Mouse (Mus musculus): ENCODE results near the gene Fgf2. TPM values are rescaled to one million over a fixed set of nuclear protein-coding genes. Genes with fewer than 3 reads are reported as not detected.

Fgf2 gene
- total and polyA plus RNA-seq, 2 experiments from 2014 or later: 0.57 to 1.9 TPM

- H3K9me3 ChIP-seq (ENCODE audit: low read length): no peaks in the 10 kb centered on the region
- no peak overlapping the region for H3K9ac ChIP-seq (replicated peaks; ENCODE audit: low read length, poor library complexity, severe bottlenecking)
- H3K4me2 ChIP-seq (ENCODE audit: low read depth, low read length, poor library complexity, severe bottlenecking): peak overlapping the region; percentile 100
- WGBS: 39% methylated on average over 9 of the region's 9 CpGs
- H3K36me3 ChIP-seq (ENCODE audit: insufficient read depth, low read length): no peaks in the 10 kb centered on the region
- H3K27ac ChIP-seq (ENCODE audit: low read depth, low read length): no peak overlapping the region
- TF ChIP-seq CTCF (IDR thresholded peaks at IDR 0.05): no peak
- ATAC-seq (ENCODE audit: low FRiP score) (0 out of 2 replicates have a peak, but pooled peaks have one; percentile 22), DNase-seq (ENCODE audit: low spot score) (no peak)
- peaks cover 21% of the 10 kb centered on the region for H3K27me3 ChIP-seq (ENCODE audit: insufficient read depth, low read length)
- peak overlapping the region; percentile 61; the same call in 1 of the 2 replicates for H3K4me3 ChIP-seq (ENCODE audit: low read depth, low read length)
- peaks cover 6% of the 10 kb centered on the region; the same call in 1 of the 2 replicates for H3K4me1 ChIP-seq (ENCODE audit: insufficient read depth, low read length)
Observed at GRCm38 (mm10) chr3:37347671-37348070, 475 bp upstream of the Fgf2 start.

DNA sequence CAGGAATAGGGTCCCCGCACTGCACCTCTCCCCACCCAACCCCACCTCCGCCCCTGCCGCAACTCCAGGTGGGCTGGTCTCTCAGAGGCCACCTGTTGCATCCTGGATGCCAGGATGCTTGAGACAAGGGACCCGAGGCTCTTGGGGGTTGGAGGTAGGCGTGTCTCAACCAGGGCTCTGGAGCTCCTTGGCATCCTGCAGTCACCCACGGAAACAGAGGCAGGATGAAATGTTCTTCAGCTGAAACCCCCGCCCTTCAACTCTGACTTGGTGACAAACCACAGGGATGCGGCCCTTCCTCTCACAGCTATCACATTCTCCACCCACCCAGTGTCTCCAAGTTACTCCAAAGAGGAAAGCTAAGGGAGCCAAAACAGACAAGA, 1.0 kb downstream of the Fgf2 start:
- Histone ChIP-seq H3K9me3 (ENCODE audit: low read length) (no peaks in the 10 kb centered on the region), H3K4me2 (ENCODE audit: low read depth, low read length, poor library complexity, severe bottlenecking) (peak overlapping the region; percentile 100), H3K9ac (replicated peaks; ENCODE audit: low read length, poor library complexity, severe bottlenecking) (peak overlapping the region; percentile 63; the same call in 1 of the 2 replicates), H3K27me3 (ENCODE audit: insufficient read depth, low read length) (peaks cover 21% of the 10 kb centered on the region), H3K36me3 (ENCODE audit: insufficient read depth, low read length) (no peaks in the 10 kb centered on the region), H3K4me3 (ENCODE audit: low read depth, low read length) (peak overlapping the region; percentile 61), H3K4me1 (ENCODE audit: insufficient read depth, low read length) (peaks cover 6% of the 10 kb centered on the region; the same call in 1 of the 2 replicates), H3K27ac (ENCODE audit: low read depth, low read length) (no peak overlapping the region)
- TF ChIP-seq CTCF (IDR thresholded peaks at IDR 0.05): no peak
- ATAC-seq (ENCODE audit: low FRiP score) (0 out of 2 replicates have a peak, but pooled peaks have one; percentile 8), DNase-seq (ENCODE audit: low spot score) (no peak)
- WGBS: 15% methylated on average over 8 of the region's 8 CpGs

- Histone ChIP-seq H3K4me1 (ENCODE audit: insufficient read depth, low read length) (peaks cover 6% of the 10 kb centered on the region; the same call in 1 of the 2 replicates), H3K9ac (replicated peaks; ENCODE audit: low read length, poor library complexity, severe bottlenecking) (no peak overlapping the region), H3K36me3 (ENCODE audit: insufficient read depth, low read length) (no peaks in the 10 kb centered on the region), H3K9me3 (ENCODE audit: low read length) (no peaks in the 10 kb centered on the region), H3K27me3 (ENCODE audit: insufficient read depth, low read length) (peaks cover 21% of the 10 kb centered on the region), H3K4me3 (ENCODE audit: low read depth, low read length) (no peak overlapping the region), H3K4me2 (ENCODE audit: low read depth, low read length, poor library complexity, severe bottlenecking) (no peak overlapping the region), H3K27ac (ENCODE audit: low read depth, low read length) (no peak overlapping the region)
- DNase-seq (ENCODE audit: low spot score) (no peak), ATAC-seq (ENCODE audit: low FRiP score) (no peak)
- TF ChIP-seq CTCF (IDR thresholded peaks at IDR 0.05): no peak
- WGBS: 49% methylated on average over 7 of the region's 7 CpGs
Observed at GRCm38 (mm10) chr3:37350386-37350785, 2.2 kb downstream of the Fgf2 start.

- H3K9ac ChIP-seq (replicated peaks; ENCODE audit: low read length, poor library complexity, severe bottlenecking): no peak overlapping the region
- TF ChIP-seq CTCF (IDR thresholded peaks at IDR 0.05): no peak
- H3K4me1 ChIP-seq (ENCODE audit: insufficient read depth, low read length): no peaks in the 10 kb centered on the region; the same call in 1 of the 2 replicates
- DNase-seq (ENCODE audit: low spot score) (no peak), ATAC-seq (ENCODE audit: low FRiP score) (no peak)
- no peak overlapping the region for H3K4me2 ChIP-seq (ENCODE audit: low read depth, low read length, poor library complexity, severe bottlenecking)
- H3K4me3 ChIP-seq (ENCODE audit: low read depth, low read length): no peak overlapping the region
- no peak overlapping the region for H3K27ac ChIP-seq (ENCODE audit: low read depth, low read length)
- H3K36me3 ChIP-seq (ENCODE audit: insufficient read depth, low read length): no peaks in the 10 kb centered on the region
- WGBS: 90% methylated on average over 10 of the region's 10 CpGs
- peaks cover 5% of the 10 kb centered on the region; the same call in 1 of the 2 replicates for H3K27me3 ChIP-seq (ENCODE audit: insufficient read depth, low read length)
- no peaks in the 10 kb centered on the region for H3K9me3 ChIP-seq (ENCODE audit: low read length)
Observed at GRCm38 (mm10) chr3:37353951-37354481, 5.9 kb downstream of the Fgf2 start.

- Histone ChIP-seq H3K9me3 (ENCODE audit: low read length) (no peaks in the 10 kb centered on the region), H3K4me3 (ENCODE audit: low read depth, low read length) (no peak overlapping the region), H3K4me2 (ENCODE audit: low read depth, low read length, poor library complexity, severe bottlenecking) (no peak overlapping the region), H3K4me1 (ENCODE audit: insufficient read depth, low read length) (no peaks in the 10 kb centered on the region), H3K27ac (ENCODE audit: low read depth, low read length) (no peak overlapping the region), H3K27me3 (ENCODE audit: insufficient read depth, low read length) (no peaks in the 10 kb centered on the region), H3K36me3 (ENCODE audit: insufficient read depth, low read length) (no peaks in the 10 kb centered on the region), H3K9ac (replicated peaks; ENCODE audit: low read length, poor library complexity, severe bottlenecking) (no peak overlapping the region)
- DNase-seq (ENCODE audit: low spot score) (no peak), ATAC-seq (ENCODE audit: low FRiP score) (no peak)
- 90% methylated on average over 1 of the region's 1 CpGs for WGBS
- no peak for TF ChIP-seq CTCF (IDR thresholded peaks at IDR 0.05)
Observed at GRCm38 (mm10) chr3:37354737-37355136, 6.6 kb downstream of the Fgf2 start.

DNA sequence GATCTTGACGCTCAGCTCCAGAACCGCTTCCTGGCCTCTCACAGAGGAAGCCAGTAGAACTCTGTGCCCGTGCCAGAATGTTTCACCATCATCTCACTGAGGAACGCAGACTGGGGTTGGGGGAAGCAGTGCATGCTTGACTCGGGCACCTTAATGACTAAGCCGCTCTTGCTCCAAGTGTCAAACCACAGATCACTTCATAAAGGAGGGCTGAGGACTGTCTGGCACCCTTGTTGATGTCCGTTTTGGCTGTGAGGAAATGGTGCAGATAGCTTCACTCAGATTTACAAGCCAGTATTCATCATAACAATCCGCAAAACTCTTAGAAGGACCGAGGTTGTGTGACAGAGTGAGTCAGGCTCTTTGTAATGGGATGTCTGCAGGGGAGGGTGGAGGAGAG, 12.6 kb downstream of the Fgf2 start:
- Histone ChIP-seq H3K27me3 (ENCODE audit: insufficient read depth, low read length) (no peaks in the 10 kb centered on the region), H3K27ac (ENCODE audit: low read depth, low read length) (no peak overlapping the region), H3K9me3 (ENCODE audit: low read length) (no peaks in the 10 kb centered on the region), H3K4me1 (ENCODE audit: insufficient read depth, low read length) (no peaks in the 10 kb centered on the region), H3K4me2 (ENCODE audit: low read depth, low read length, poor library complexity, severe bottlenecking) (no peak overlapping the region), H3K36me3 (ENCODE audit: insufficient read depth, low read length) (no peaks in the 10 kb centered on the region), H3K4me3 (ENCODE audit: low read depth, low read length) (no peak overlapping the region), H3K9ac (replicated peaks; ENCODE audit: low read length, poor library complexity, severe bottlenecking) (no peak overlapping the region)
- no peak for ATAC-seq (ENCODE audit: low FRiP score)
- WGBS: 86% methylated on average over 9 of the region's 9 CpGs
- DNase-seq (ENCODE audit: low spot score): no peak
- TF ChIP-seq CTCF (IDR thresholded peaks at IDR 0.05): no peak

Measured in midbrain, postnatal 0 days (tissue).